Mouse (Mus musculus): Measurements from ENCODE around the gene Esp38.
"Not testable (repeated sequence)": the region's sequence is repeated elsewhere in the genome, so short reads cannot be mapped to it uniquely, and the experiment has no call there.

DNA sequence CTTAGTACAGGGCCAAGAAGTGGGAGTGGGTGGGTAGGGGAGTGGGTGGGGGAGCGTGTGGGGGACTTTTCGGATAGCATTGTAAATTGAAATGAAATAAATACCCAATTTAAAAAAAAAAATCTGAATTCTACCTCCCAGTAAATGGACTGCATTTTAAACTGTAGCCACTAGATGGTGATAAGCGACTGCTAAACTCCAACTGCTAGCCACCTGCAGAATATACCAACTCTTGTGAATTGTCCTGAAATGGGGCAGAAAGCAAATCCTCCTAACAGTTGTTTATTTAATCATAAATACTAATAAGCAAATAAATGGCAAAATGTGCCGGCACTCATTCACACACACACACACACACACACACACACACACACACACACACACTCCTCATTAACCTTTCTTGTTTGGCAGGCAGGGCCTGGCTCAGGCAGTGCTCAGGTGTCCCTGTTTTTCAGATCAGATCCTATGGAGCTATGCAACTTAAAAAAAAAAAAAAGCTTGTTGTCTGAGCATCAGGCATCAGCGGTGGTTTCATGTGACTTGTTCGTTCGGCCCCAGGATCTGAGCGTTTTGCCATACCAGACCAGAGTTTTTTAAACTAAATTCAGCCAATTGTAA, 47.3 kb upstream of the Esp38 start:
- not testable (repeated sequence) for TF ChIP-seq POLR2A (IDR thresholded peaks at IDR 0.05; ENCODE audit: borderline replicate concordance, extremely low read depth, insufficient read depth, insufficient read length, poor library complexity, severe bottlenecking); CTCF (IDR thresholded peaks at IDR 0.05; ENCODE audit: borderline replicate concordance, extremely low read depth, insufficient read depth, insufficient read length)

Measured in brain, embryonic 14.5 days (tissue).